Mouse (Mus musculus): ENCODE measurements at regions not wholly inside any gene's neighbourhood (a gene's known extent, or its start where the extent isn't known, plus 50 kb on each side); places are given as distances from the start of the nearest gene placed in this dataset.

GRCm38 (mm10) chrX:5203101-5203500, 251.2 kb downstream of the Btbd35f27 start:
- DNase-seq (ENCODE audit: low spot score in 2 of 2) = peak in 1 of 2 experiments; percentile 1
